Mouse (Mus musculus) kidney, adult 2 months (tissue): ENCODE data around the gene Arid2.

ENCODE experiments used
- CTCF ChIP-seq: fragments of 200-500 bp; conservative IDR thresholded peaks from 2 replicates; pipeline ENCODE4 v1.5.1; 2011; ENCODE audit warnings: low read depth, mild to moderate bottlenecking, control low read depth, low read length, moderate library complexity, mixed read lengths; ENCODE audit not compliant: insufficient read depth, insufficient read length
- POLR2A ChIP-seq: fragments of 200-500 bp; IDR thresholded peaks from one replicate; pipeline ENCODE4 v1.6.1; 2011; ENCODE audit warnings: low read depth, low read length, control low read depth

DNA sequence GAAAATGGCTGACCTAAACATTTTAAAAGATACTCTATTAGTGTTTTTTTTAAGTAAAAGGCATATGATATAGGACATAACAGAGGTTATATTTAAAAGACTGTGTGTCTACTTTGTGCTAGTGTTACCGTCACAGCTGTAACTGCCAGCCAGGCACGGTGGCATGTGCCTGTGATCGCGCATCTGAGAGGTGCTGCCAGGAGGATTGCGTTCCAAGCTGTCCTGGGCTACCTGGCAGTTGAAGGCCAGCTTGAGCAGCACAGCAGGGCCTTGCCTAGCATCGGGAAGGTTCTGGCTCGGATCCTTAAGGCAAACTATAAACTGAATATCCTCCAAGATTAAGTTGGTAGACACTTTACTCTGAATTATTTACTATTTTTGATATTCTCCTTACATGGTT is 90.4 kb downstream of the Arid2 start:
- TF ChIP-seq CTCF: no peak
- TF ChIP-seq POLR2A: no peak
